Mouse (Mus musculus) thymus, postnatal 10 days (tissue): ENCODE data around the gene Gm20517.
A peak's percentile ranks its signal among the peaks of the same experiment; 100 is the strongest.

ENCODE experiments used
- DNase-seq, 2 experiments: peaks; one replicate each; pipeline ENCODE4 v3.0.0; 2021; ENCODE audit warnings: low spot score in 2 of 2

The Gm20517 gene

DNA sequence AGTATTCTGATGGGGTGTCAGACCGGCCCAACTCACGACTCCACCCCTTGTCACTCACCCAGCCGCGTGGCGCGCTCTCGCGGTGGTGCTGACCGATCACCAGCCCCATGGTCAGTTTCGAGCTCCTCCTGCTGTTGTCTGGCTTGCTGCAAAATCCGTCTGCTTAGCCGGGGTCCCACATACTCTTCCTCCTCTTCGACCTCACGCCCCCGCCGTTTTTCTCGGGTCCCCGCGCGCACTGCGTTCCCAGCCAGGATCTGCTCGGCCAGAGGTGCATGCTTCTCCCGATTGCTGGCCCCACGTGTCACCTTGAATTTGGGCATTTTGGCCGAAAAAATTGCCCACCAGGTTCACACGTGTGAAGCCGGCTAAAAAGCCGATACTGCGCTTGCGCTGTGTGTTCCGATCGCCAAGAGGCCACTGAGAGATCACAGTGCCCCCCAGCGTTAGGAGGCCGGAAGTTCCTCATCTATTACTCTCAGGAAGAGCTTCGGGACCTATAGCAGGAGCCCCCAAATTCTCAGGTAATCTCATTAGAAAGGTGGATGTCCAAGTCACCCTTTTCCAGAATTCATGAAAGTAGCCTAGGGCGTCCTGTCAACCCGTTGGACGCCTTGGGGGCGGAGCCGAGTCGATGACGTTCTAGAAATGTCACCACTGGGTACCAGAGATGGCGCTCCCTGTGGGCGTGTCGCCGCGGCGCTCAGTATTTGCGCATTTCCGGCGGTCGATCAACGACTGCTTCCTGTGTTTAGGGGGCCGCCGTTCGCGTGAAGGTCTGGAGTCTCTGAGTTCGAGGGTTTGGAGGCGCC lies at the start of gene Gm20517, which contains the start of the genes Bysl and Med20:
TSS of gene Gm20517 (plus strand) at position 741 of the 812 bp plus-strand sequence.
TSS of gene Bysl (minus strand) at position 644 of the 812 bp plus-strand sequence.
TSS of gene Med20 (plus strand) at position 734 of the 812 bp plus-strand sequence.
- peak; percentile 93 to 96 for DNase-seq

DNA sequence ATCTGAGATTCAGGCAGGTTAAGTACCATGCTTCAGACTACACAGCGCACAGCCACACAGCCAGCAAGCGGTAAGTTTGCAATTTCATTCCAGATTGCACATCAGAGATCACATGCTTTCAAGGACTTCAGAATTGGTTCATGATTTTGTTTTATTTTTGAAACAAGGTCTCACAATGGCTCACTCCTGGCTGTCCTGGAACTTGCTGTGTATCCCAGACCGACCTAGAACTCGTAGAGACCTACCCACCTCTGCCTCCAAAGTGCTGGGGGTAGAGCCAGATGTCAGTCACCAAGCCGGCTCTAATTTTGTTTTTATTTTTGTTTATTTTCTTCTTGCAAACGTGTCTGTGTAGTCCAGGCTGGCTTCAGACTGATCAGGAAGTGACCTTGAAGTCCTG lies 48.5 kb upstream of the Gm20517 start:
- DNase-seq: no peak

DNA sequence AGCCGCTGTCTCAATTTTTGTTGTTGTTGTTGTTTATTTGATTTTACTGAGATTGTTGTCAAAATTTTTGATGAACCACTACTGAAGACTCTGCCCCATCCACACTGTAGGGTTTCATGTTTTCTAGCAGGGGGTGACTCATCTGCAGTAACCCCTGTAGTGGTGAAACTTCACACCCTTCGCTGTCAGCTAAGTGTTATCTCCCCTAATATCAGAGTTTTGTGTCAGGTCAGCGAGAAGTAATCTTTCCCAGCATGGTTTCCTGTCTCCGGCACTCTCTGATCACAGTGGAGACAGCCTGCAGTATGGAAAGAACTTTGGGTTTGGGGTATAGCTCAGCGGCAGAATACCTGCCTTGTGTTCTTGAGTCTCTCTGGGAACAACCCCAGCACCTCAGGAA lies 46.8 kb upstream of the Gm20517 start:
- no peak for DNase-seq

DNA sequence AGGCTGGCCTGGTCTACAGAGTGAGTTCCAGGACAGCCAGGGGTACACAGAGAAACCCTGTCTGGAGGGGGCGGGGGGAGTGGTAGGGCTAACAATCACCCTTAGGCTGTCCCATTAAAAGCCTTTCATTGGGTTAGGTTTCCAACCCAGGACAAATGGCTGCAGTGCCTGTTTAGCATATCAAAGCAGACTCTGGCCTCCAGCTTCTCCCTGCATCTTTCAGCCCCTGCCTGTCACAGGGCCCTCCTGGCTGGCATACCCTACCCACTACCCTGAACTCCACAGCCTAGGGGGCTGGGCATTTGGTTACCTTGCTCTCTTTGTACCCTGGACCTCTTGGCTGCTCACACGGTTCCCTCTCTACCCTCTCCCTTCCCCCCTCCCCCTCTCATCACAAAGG lies 45.3 kb upstream of the Gm20517 start:
- no peak for DNase-seq

DNA sequence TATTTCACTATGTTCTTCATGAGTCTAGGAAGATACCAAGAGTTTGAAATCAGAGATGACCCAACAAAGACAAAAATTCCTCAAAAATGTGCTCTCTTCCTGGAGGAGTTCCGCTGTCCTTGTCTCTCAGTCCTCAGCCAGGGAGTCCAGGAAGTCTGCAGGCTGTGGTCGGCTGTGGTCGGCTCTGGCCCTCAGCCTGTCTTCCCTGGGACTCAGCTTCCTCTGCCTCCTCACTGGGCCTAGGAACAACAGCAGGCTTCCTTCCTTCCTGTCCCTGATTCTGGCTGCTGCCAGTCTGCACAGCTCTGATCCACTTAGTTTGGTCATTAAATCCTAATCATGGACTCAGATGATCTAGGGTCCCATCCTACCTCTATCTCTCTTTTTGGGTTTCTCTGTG lies 44.1 kb upstream of the Gm20517 start:
- no peak for DNase-seq

DNA sequence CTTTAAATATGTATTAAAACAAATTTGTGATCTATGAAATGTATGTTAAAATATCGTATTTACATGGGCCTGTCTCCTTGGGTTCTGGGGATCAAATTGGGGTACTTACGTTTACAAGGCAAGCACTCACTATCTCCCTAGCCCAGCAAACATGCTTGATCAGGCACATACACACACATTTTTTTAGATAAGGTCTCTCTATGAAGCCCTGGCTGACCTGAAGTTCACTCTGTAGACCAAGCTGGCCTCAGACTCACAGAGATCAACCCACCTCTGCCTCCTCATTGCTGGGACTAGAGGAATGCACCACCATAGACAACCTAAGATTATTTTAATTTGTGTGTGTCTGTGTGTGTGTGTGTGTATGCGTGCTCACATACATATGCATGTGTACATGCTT lies 43.0 kb upstream of the Gm20517 start:
- DNase-seq: no peak

DNA sequence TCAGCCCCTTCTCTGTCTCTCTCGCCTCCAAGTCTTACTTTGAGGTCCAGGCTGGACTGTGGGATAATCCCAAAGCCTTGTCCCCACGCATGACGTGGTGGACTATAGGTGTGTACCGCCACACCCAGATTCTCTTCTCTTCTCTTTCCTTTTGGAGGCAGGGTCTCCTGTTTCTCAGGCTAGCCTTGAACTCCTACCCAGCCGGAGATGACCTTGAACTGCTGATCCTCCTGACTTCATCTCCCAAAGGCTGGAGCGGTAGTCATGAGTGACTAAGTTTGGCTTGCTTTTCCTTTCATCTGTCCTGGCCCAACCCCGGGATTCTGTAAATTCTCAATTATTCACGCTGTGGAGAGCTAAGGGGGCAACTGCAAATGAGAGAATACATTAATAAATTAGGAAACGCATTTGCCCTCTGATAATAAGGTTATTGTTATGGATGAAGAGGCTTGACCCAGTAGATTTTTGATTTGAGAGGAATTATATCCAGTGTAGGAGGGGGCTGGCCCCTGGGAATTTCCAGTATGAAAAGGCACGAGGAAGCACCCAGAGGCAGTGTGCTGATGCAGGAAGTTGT lies 42.4 kb upstream of the Gm20517 start:
- DNase-seq: no peak

GRCm38 (mm10) chr17:47571621-47572020 lies 39.8 kb upstream of the Gm20517 start:
- DNase-seq: no peak

- DNase-seq: no peak
These were observed 39.0 kb upstream of the Gm20517 start for GRCm38 (mm10) chr17:47572436-47572835.

DNA sequence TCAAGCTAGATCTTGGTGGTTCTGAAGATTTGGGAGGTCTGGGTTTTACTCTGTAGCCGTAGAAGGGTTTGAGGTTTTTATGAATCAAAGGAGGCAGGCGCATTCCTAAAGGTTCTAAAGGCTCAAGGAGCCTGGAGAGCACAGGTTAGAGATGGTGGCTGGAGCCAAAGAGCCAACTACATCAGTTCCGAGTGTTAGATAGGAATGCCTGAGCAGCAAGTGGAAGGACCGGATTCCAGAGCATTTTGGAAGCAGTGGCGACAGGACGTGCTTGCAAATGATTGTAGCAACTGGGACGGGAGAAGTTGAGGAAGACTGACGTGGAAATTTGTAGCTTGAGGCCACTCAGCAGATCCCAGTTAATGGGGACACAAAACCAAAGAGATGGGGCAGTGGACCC lies 37.4 kb upstream of the Gm20517 start:
- DNase-seq: no peak

GRCm38 (mm10) chr17:47574830-47575229 lies 36.6 kb upstream of the Gm20517 start:
- no peak for DNase-seq

GRCm38 (mm10) chr17:47578655-47579054 lies 32.7 kb upstream of the Gm20517 start:
- no peak for DNase-seq

DNA sequence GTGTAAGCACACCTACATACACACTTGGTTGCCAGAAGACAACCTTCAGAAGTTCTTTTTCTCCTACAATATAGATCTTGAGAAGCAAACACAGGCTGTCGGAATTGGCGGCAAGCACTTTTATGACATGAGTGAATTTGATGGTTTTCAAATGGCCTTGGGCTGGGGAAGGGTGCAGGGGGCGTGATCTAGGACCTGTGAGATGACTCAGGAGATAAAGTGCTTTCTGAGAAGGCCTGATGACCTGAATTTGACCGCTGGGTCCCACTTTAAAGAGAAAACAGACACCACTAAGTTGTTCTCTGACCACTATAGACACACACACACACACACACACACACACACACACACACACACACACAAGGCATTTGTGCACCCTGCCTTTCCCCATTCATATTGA lies 30.4 kb upstream of the Gm20517 start:
- DNase-seq: no peak

GRCm38 (mm10) chr17:47588517-47588916 lies 22.9 kb upstream of the Gm20517 start:
- no peak for DNase-seq

- no peak for DNase-seq
These were observed 20.3 kb upstream of the Gm20517 start for GRCm38 (mm10) chr17:47591073-47591472.

DNA sequence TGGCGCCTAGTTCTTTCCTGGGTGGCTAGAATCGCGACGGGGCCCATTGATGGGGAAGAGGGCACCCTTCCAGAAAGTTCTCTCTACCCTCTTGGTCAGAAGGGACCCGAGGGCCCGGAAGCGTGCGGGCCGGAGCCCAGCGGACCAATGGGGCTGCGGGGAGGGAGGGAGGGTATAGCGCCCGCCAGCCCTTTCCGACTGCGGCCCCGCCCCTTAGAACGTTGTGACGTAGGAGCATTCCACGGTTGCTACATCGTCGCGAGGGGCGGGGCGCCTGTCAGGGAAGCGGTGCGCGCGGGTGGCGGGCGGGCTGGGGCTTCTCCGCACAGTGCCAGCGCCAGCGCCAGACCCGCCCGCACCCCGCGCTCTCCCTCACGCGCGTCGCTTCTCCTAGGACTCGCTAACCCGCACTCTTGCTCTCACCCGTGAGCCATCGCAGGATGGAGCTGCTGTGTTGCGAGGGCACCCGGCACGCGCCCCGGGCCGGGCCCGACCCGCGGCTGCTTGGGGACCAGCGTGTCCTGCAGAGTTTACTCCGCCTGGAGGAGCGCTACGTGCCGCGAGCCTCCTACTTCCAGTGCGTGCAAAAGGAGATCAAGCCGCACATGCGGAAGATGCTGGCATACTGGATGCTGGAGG lies 18.1 kb upstream of the Gm20517 start:
- DNase-seq: peak; percentile 94 to 98

DNA sequence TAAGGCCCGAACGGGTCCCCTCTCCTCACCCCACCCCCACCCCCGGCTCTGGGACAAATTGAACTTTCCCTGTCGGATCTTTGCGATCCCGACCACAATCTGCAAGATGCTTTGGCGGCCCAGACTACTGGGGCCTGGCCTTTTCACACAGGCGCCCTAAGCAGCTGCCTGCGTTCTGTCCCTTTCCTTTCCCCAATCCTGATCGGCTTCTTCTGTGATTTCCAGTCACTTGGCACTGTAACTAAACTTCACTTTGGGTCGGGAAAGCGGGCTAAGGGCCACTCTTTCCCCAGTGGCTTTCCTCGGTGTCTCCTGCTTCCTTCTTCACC lies 17.6 kb upstream of the Gm20517 start:
- DNase-seq: no peak

DNA sequence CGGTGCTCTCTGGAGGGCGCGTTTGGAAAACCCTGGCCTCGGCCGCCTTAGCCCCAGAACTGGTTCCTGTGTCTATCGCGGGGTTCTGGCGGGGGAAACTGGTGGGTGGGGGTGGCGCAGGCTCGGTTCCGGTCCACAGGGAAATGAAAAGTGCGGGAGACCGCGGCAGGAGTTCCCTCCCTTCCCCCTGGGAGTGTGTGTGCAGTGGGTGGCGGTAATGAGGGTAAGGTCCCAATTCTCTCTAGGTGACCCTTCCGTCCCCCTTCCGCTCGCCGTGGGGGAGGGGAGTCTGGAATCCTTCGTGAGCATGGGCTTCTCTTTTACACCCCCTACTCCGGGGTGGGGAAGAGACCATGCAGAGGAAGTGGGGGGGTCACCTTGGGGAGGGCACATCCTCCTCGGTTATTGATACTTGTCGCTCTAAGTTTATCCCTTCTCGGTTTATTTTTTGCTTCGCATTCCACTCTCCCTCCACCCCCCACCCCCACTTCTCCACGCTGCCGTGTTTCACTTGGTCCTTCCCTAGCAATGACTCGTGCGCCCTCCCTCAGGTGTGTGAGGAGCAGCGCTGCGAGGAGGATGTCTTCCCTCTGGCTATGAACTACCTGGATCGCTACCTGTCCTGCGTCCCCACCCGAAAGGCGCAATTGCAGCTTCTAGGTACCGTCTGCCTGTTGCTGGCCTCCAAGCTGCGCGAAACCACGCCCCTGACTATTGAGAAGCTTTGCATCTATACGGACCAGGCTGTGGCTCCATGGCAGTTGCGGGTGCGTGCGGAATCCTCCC lies 17.0 kb upstream of the Gm20517 start:
- DNase-seq: peak; percentile 77

- DNase-seq: peak in 1 of 2 experiments; percentile 40
These were observed 16.5 kb upstream of the Gm20517 start for GRCm38 (mm10) chr17:47594969-47595247.

- peak; percentile 76 to 81 for DNase-seq
These were observed 15.9 kb upstream of the Gm20517 start for GRCm38 (mm10) chr17:47595248-47596161.

- peak in 1 of 2 experiments; percentile 32 for DNase-seq
These were observed 15.1 kb upstream of the Gm20517 start for GRCm38 (mm10) chr17:47596162-47596838.
